Comparison of ENCODE assay signal across 22 mouse cellular contexts in the genomic region with DNA sequence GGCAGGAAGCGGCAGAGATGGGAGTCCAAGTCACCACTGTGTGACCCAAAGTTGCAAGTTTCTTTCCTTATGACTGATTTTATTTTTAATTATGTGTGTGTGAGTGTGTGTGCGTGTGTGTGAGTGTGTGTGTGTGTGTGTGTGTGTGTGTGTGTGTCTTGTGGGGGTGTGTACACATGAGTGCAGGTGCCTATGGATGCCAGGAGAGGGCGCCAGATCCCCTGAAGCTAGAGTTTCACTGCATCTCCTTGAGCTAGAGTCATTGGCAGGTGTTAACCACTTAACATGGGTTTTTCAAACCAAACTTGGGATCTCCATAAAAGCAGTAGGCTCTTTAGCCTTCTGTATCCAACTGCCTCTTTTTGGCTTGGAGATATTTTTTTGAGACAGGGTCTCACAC.
DNase-seq lines count a peak whose midpoint lies in the region; ATAC-seq and TF ChIP-seq lines count a peak whose summit lies in the region.
"Had no signal": no experiment of that assay in that cellular context is flagged by ENCODE, and none has a peak within 500 bp of the region (broad histone marks: within the 10 kb centered on the region; RNA-seq: fewer than 3 reads in every experiment).

No protein-coding gene starts in this region.

- no peak overlapping the region for H3K27ac ChIP-seq in intestine, postnatal 0 days (ENCODE audit: low read depth, low read length)
- H3K27ac ChIP-seq in intestine, embryonic 16.5 days (ENCODE audit: low read length), result no peak overlapping the region
- no peak overlapping the region for H3K27ac ChIP-seq in midbrain, postnatal 0 days (ENCODE audit: low read depth, low read length)
- H3K27ac ChIP-seq in midbrain, embryonic 13.5 days, result no peak overlapping the region
- H3K27ac ChIP-seq: embryonic facial prominence, embryonic 13.5 days; forebrain, embryonic 12.5 days; heart, embryonic 10.5 days; hindbrain, embryonic 13.5 days had no signal

- no peak overlapping the region for H3K9ac ChIP-seq in intestine, postnatal 0 days (ENCODE audit: low read depth, low read length)
- H3K9ac ChIP-seq in intestine, embryonic 16.5 days (ENCODE audit: low read depth, low read length), result no peak overlapping the region
- no peak overlapping the region for H3K9ac ChIP-seq in midbrain, postnatal 0 days (replicated peaks; ENCODE audit: low read length, poor library complexity, severe bottlenecking)
- H3K9ac ChIP-seq in midbrain, embryonic 13.5 days (replicated peaks), result no peak overlapping the region
- H3K9ac ChIP-seq: embryonic facial prominence, embryonic 13.5 days; forebrain, embryonic 12.5 days; hindbrain, embryonic 13.5 days had no signal

- H3K27me3 ChIP-seq in intestine, postnatal 0 days (replicated peaks; ENCODE audit: control insufficient read depth, insufficient read depth, low read length), result no peaks in the 10 kb centered on the region
- H3K27me3 ChIP-seq in intestine, embryonic 16.5 days (replicated peaks; ENCODE audit: control insufficient read depth, insufficient read depth, low read length), result no peaks in the 10 kb centered on the region
- H3K27me3 ChIP-seq in midbrain, postnatal 0 days (ENCODE audit: insufficient read depth, low read length), result no peaks in the 10 kb centered on the region
- H3K27me3 ChIP-seq in midbrain, embryonic 13.5 days, result no peaks in the 10 kb centered on the region
- H3K27me3 ChIP-seq in E14TG2a.4 (ENCODE audit: insufficient read depth, low read length), result peaks cover 14% of the 10 kb centered on the region; the same call in 1 of the 2 replicates
- H3K27me3 ChIP-seq: hindbrain, embryonic 13.5 days had no signal

- no peaks in the 10 kb centered on the region for H3K4me1 ChIP-seq in intestine, postnatal 0 days (replicated peaks; ENCODE audit: control insufficient read depth, insufficient read depth, low read length)
- H3K4me1 ChIP-seq in intestine, embryonic 16.5 days (ENCODE audit: control insufficient read depth, insufficient read depth, low read length), result no peaks in the 10 kb centered on the region
- H3K4me1 ChIP-seq in midbrain, postnatal 0 days (ENCODE audit: insufficient read depth, low read length), result 0 out of 2 replicates have a peak, but pooled peaks cover 5% of the 10 kb centered on the region
- peaks cover 16% of the 10 kb centered on the region for H3K4me1 ChIP-seq in midbrain, embryonic 13.5 days (replicated peaks)
- H3K4me1 ChIP-seq in E14TG2a.4 (replicated peaks; ENCODE audit: low read depth, low read length), result peaks cover 4% of the 10 kb centered on the region; the same call in 1 of the 2 replicates

- DNase-seq in midbrain, postnatal 0 days (ENCODE audit: low spot score), result no peak
- peak; percentile 41 for DNase-seq in R1 (ENCODE audit: low read depth, low spot score)
- DNase-seq in retina, postnatal 1 day, result no peak
- DNase-seq in cerebellum, adult 18-20 months, result no peak
- DNase-seq: adrenal gland, adult 2 months; adrenal gland, postnatal 25 days; cerebellum, adult 9-10 months; cerebellum, postnatal 36 days; gastrocnemius, postnatal 10 days; heart, adult 18-20 months; heart, postnatal 10 days; heart, postnatal 4 days had no signal

- no peaks in the 10 kb centered on the region for H3K9me3 ChIP-seq in intestine, postnatal 0 days (ENCODE audit: control insufficient read depth)
- no peaks in the 10 kb centered on the region for H3K9me3 ChIP-seq in intestine, embryonic 16.5 days (ENCODE audit: control insufficient read depth, low read length)
- no peaks in the 10 kb centered on the region for H3K9me3 ChIP-seq in midbrain, postnatal 0 days (ENCODE audit: low read length)
- H3K9me3 ChIP-seq in midbrain, embryonic 13.5 days, result 0 out of 2 replicates have a peak, but pooled peaks cover 3% of the 10 kb centered on the region
- H3K9me3 ChIP-seq in E14TG2a.4 (ENCODE audit: low read length), result peaks cover 6% of the 10 kb centered on the region; the same call in 1 of the 2 replicates
- H3K9me3 ChIP-seq: embryonic facial prominence, embryonic 13.5 days; forebrain, embryonic 12.5 days; heart, embryonic 10.5 days had no signal

- no peak overlapping the region for H3K4me3 ChIP-seq in intestine, postnatal 0 days (ENCODE audit: low read depth, low read length)
- no peak overlapping the region for H3K4me3 ChIP-seq in intestine, embryonic 16.5 days (ENCODE audit: low read length)
- no peak overlapping the region for H3K4me3 ChIP-seq in midbrain, postnatal 0 days (ENCODE audit: low read depth, low read length)
- no peak overlapping the region for H3K4me3 ChIP-seq in midbrain, embryonic 13.5 days (replicated peaks)
- H3K4me3 ChIP-seq in E14TG2a.4 (replicated peaks; ENCODE audit: low read length), result no peak overlapping the region
- H3K4me3 ChIP-seq: embryonic facial prominence, embryonic 13.5 days; forebrain, embryonic 12.5 days; heart, embryonic 10.5 days; hindbrain, embryonic 13.5 days had no signal

- no peaks in the 10 kb centered on the region for H3K36me3 ChIP-seq in intestine, postnatal 0 days (ENCODE audit: control insufficient read depth, insufficient read depth)
- no peaks in the 10 kb centered on the region for H3K36me3 ChIP-seq in intestine, embryonic 16.5 days (ENCODE audit: control insufficient read depth, insufficient read depth, low read length)
- H3K36me3 ChIP-seq in midbrain, postnatal 0 days (ENCODE audit: insufficient read depth, low read length), result no peaks in the 10 kb centered on the region
- H3K36me3 ChIP-seq in midbrain, embryonic 13.5 days, result no peaks in the 10 kb centered on the region
- no peaks in the 10 kb centered on the region for H3K36me3 ChIP-seq in E14TG2a.4 (ENCODE audit: insufficient read depth, low read length)
- H3K36me3 ChIP-seq: embryonic facial prominence, embryonic 13.5 days; forebrain, embryonic 12.5 days; G1E; heart, embryonic 10.5 days; hindbrain, embryonic 13.5 days had no signal

- ATAC-seq in intestine, postnatal 0 days, result no peak
- ATAC-seq in intestine, embryonic 16.5 days, result no peak
- ATAC-seq in midbrain, postnatal 0 days (ENCODE audit: low FRiP score), result no peak
- no peak for ATAC-seq in midbrain, embryonic 13.5 days
- ATAC-seq: forebrain, embryonic 16.5 days had no signal

- WGBS in intestine, postnatal 0 days, result 91% methylated on average over 3 of the region's 3 CpGs
- 94% methylated on average over 3 of the region's 3 CpGs for WGBS in intestine, embryonic 16.5 days
- WGBS in midbrain, postnatal 0 days, result 83% methylated on average over 3 of the region's 3 CpGs
- WGBS in midbrain, embryonic 13.5 days, result 80% methylated on average over 3 of the region's 3 CpGs

- peak; percentile 29 for TF ChIP-seq CTCF in intestine, postnatal 0 days (IDR thresholded peaks at IDR 0.05; ENCODE audit: low read depth)
- TF ChIP-seq CTCF in midbrain, postnatal 0 days (IDR thresholded peaks at IDR 0.05), result peak; percentile 28
- peak; percentile 17; the same call in 1 of the 2 replicates for TF ChIP-seq CTCF in E14TG2a.4 (conservative IDR thresholded peaks at IDR 0.05; ENCODE audit: low read length)

- H3K4me2 ChIP-seq in intestine, postnatal 0 days (replicated peaks; ENCODE audit: low read depth), result no peak overlapping the region
- H3K4me2 ChIP-seq in intestine, embryonic 16.5 days (ENCODE audit: low read depth, low read length), result no peak overlapping the region
- H3K4me2 ChIP-seq in midbrain, postnatal 0 days (ENCODE audit: low read depth, low read length, poor library complexity, severe bottlenecking), result no peak overlapping the region
- H3K4me2 ChIP-seq in midbrain, embryonic 13.5 days (replicated peaks), result no peak overlapping the region
- H3K4me2 ChIP-seq: embryonic facial prominence, embryonic 13.5 days; forebrain, embryonic 12.5 days; hindbrain, embryonic 13.5 days had no signal
